Mouse (Mus musculus) retina, embryonic 14.5 days (tissue): ENCODE data around the gene Dock9.

ENCODE experiments used
- DNase-seq: peaks from one replicate; pipeline ENCODE4 v3.0.0-alpha.2; 2015; ENCODE audit warnings: low spot score

Gene Dock9

GRCm38 (mm10) chr14:121505485-121505860 is 292.2 kb downstream of the Dock9 start:
- no peak for DNase-seq

GRCm38 (mm10) chr14:121504781-121505484 is 292.7 kb downstream of the Dock9 start, which contains the start of gene Slc15a1:
Gene Slc15a1, minus strand, starts transcription at chr14:121505252.
- DNase-seq: peak; percentile 37

GRCm38 (mm10) chr14:121500577-121500976 is 297.1 kb downstream of the Dock9 start:
- DNase-seq: no peak

- DNase-seq: no peak
Observed at GRCm38 (mm10) chr14:121499769-121500168, 297.9 kb downstream of the Dock9 start.

- no peak for DNase-seq
Observed at GRCm38 (mm10) chr14:121497800-121498199, 299.8 kb downstream of the Dock9 start.

- no peak for DNase-seq
Observed at GRCm38 (mm10) chr14:121495741-121496140, 301.9 kb downstream of the Dock9 start.

- DNase-seq: no peak
Observed at GRCm38 (mm10) chr14:121495120-121495519, 302.5 kb downstream of the Dock9 start.

- DNase-seq: no peak
Observed at GRCm38 (mm10) chr14:121494238-121494637, 303.4 kb downstream of the Dock9 start.

GRCm38 (mm10) chr14:121493712-121494111 is 303.9 kb downstream of the Dock9 start:
- DNase-seq: no peak

- DNase-seq: peak; percentile 13
Observed at GRCm38 (mm10) chr14:121492328-121492727, 305.3 kb downstream of the Dock9 start.
